ENCODE assay signal across 20 mouse cellular contexts in genomic region chr2:128061491-128061890, GRCm38 (mm10).
A peak's percentile ranks its signal among the peaks of the same experiment; 100 is the strongest.
DNase-seq lines count a peak whose midpoint lies in the region; ATAC-seq lines count a peak whose summit lies in the region.
"Had no signal": no experiment of that assay in that cellular context is flagged by ENCODE, and none has a peak within 500 bp of the region (broad histone marks: within the 10 kb centered on the region; RNA-seq: fewer than 3 reads in every experiment).

No protein-coding gene starts in this region.

- peak; percentile 61 for DNase-seq in heart, adult 11 months
- no peak for DNase-seq in heart, postnatal 10 days
- peak; percentile 52 for DNase-seq in lung, postnatal 10 days
- no peak for DNase-seq in lung, postnatal 14 days
- no peak for DNase-seq in retina, postnatal 1 day
- DNase-seq in thymus, postnatal 4 days, result no peak
- DNase-seq: adrenal gland, postnatal 36 days; cerebellum, adult 9-10 months; gastrocnemius, postnatal 25 days; heart, adult 2 months; heart, postnatal 4 days; kidney, adult 8-10 months; kidney, postnatal 10 days; right cerebral cortex, postnatal 4 days; thymus, adult 18-20 months had no signal

- ATAC-seq in megakaryocyte-erythroid progenitor cell, adult 5-6 weeks (replicated peaks; ENCODE audit: low FRiP score, low TSS enrichment, poor library complexity, severe bottlenecking), result 0 out of 2 replicates have a peak, but pooled peaks have one; percentile 23
- ATAC-seq: forebrain, embryonic 15.5 days; intestine, embryonic 15.5 days; midbrain, embryonic 13.5 days; Patski had no signal

- intact Hi-C loops in heart, postnatal 10 days (cut with DNase I), result no loop called here

Comparison
In these comparisons a context has a peak if more than half of its experiments do, and no peak if none do; other contexts are left out.
1. DNase-seq: peak in heart, adult 11 months (single experiment) and lung, postnatal 10 days (single experiment); none in heart, postnatal 10 days (0 of 2), lung, postnatal 14 days (single experiment), retina, postnatal 1 day (single experiment) and thymus, postnatal 4 days (single experiment).